Mouse (Mus musculus): ENCODE data around the gene Kif11. TPM values are rescaled to one million over a fixed set of nuclear protein-coding genes. Genes with fewer than 3 reads are reported as not detected.

Kif11 gene
- polyA plus RNA-seq, 1 experiment from 2014 or later: 53.0 TPM

- Histone ChIP-seq H3K4me3 (replicated peaks) (no peak overlapping the region), H3K9ac (no peak overlapping the region), H3K27me3 (peaks cover 3% of the 10 kb centered on the region; the same call in 1 of the 2 replicates), H3K4me2 (no peak overlapping the region), H3K4me1 (replicated peaks) (peaks cover 25% of the 10 kb centered on the region), H3K9me3 (replicated peaks) (no peaks in the 10 kb centered on the region), H3K27ac (replicated peaks) (no peak overlapping the region), H3K36me3 (replicated peaks) (no peaks in the 10 kb centered on the region)
- ATAC-seq (ENCODE audit: insufficient read depth): no peak
- WGBS (ENCODE audit: insufficient replicate concordance): 12% methylated on average over 4 of the region's 4 CpGs
These were observed 67.5 kb downstream of the Kif11 start for GRCm38 (mm10) chr19:37443631-37444140.

GRCm38 (mm10) chr19:37448212-37448611, 72.0 kb downstream of the Kif11 start:
- no peak for ATAC-seq (ENCODE audit: insufficient read depth)
- H3K4me1 ChIP-seq (replicated peaks): peaks cover 7% of the 10 kb centered on the region
- peak overlapping the region; percentile 16; the same call in 1 of the 2 replicates for H3K4me2 ChIP-seq
- 20% methylated on average over 5 of the region's 5 CpGs for WGBS (ENCODE audit: insufficient replicate concordance)
- no peaks in the 10 kb centered on the region for H3K9me3 ChIP-seq (replicated peaks)
- no peaks in the 10 kb centered on the region for H3K27me3 ChIP-seq
- no peak overlapping the region for H3K27ac ChIP-seq (replicated peaks)
- 0 out of 2 replicates have a peak overlapping the region, but pooled peaks have one; percentile 5 for H3K4me3 ChIP-seq (replicated peaks)
- no peaks in the 10 kb centered on the region for H3K36me3 ChIP-seq (replicated peaks)
- no peak overlapping the region for H3K9ac ChIP-seq

DNA sequence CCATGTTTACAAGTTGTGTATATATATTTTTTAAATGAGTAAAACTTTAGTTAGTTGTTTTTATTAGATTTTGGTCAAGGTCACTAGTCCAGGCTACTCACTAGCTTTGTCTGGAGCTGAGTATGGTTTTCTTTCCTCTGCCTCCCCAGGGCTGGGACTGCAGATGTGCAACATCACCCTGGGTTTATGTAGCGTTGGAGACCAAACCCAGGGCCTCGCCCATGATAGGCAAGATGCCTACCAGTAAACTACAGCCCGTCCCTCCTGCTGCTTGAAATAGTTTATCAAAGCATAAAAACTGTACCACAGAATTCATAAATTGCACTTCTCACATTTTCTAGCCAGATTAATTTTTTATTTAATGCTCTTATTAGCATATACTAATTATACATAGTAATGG, 73.0 kb downstream of the Kif11 start:
- Histone ChIP-seq H3K4me2 (no peak overlapping the region), H3K4me1 (replicated peaks) (no peaks in the 10 kb centered on the region), H3K27ac (replicated peaks) (no peak overlapping the region), H3K9ac (no peak overlapping the region), H3K9me3 (replicated peaks) (no peaks in the 10 kb centered on the region), H3K27me3 (no peaks in the 10 kb centered on the region), H3K4me3 (replicated peaks) (no peak overlapping the region), H3K36me3 (replicated peaks) (no peaks in the 10 kb centered on the region)
- WGBS (ENCODE audit: insufficient replicate concordance): 29% methylated on average over 3 of the region's 3 CpGs
- no peak for ATAC-seq (ENCODE audit: insufficient read depth)

DNA sequence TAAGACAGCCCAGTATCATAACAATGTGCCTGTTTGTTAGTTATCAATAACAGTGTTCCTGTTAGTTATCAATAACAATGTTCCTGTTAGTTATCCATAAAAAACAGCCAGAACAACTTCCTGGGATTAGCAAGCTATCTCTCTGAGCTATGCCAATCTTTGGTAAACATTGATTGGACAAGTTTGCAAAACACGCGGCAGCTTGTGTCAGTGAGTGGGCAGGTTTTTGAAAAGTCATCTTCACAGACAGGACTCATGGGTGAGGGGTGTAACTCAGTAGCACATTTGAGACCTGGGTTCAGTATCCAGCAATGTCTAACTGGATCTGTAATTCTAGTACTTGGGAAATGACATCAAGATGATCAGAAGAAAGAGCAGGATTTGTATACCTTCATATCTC, 79.3 kb downstream of the Kif11 start:
- Histone ChIP-seq H3K27me3 (no peaks in the 10 kb centered on the region), H3K36me3 (replicated peaks) (no peaks in the 10 kb centered on the region), H3K27ac (replicated peaks) (no peak overlapping the region), H3K9ac (no peak overlapping the region), H3K4me1 (replicated peaks) (no peaks in the 10 kb centered on the region), H3K4me3 (replicated peaks) (no peak overlapping the region), H3K4me2 (no peak overlapping the region), H3K9me3 (replicated peaks) (no peaks in the 10 kb centered on the region)
- WGBS (ENCODE audit: insufficient replicate concordance): 60% methylated on average over 2 of the region's 2 CpGs
- no peak for ATAC-seq (ENCODE audit: insufficient read depth)

DNA sequence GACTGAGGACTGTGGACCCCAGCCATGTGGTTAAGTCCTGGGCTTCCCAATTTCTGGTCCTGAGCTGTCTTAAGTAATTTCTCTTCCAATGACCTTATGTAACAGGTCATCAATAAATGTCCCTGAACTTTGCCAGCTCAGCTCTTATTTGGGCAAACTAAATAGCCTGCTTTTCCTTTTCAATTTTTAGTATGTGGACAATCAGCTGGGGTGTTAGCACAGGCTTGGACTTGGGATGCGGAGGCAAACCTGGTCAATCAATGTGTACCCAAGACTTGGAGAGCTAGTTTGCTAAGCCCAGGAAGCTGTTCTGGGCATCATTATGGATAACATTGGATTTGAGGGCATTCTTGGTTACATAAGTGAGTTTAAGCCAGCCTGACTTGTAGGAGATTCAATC, 79.8 kb downstream of the Kif11 start:
- Histone ChIP-seq H3K36me3 (replicated peaks) (no peaks in the 10 kb centered on the region), H3K4me3 (replicated peaks) (no peak overlapping the region), H3K9me3 (replicated peaks) (no peaks in the 10 kb centered on the region; the same call in 1 of the 2 replicates), H3K4me1 (replicated peaks) (no peaks in the 10 kb centered on the region), H3K27me3 (no peaks in the 10 kb centered on the region), H3K27ac (replicated peaks) (no peak overlapping the region), H3K9ac (no peak overlapping the region), H3K4me2 (no peak overlapping the region)
- 77% methylated on average over 1 of the region's 1 CpGs for WGBS (ENCODE audit: insufficient replicate concordance)
- no peak for ATAC-seq (ENCODE audit: insufficient read depth)

- WGBS (ENCODE audit: insufficient replicate concordance): 66% methylated on average over 6 of the region's 6 CpGs
- Histone ChIP-seq H3K27ac (replicated peaks) (no peak overlapping the region), H3K9me3 (replicated peaks) (no peaks in the 10 kb centered on the region; the same call in 1 of the 2 replicates), H3K9ac (no peak overlapping the region), H3K4me2 (no peak overlapping the region), H3K36me3 (replicated peaks) (no peaks in the 10 kb centered on the region), H3K4me3 (replicated peaks) (no peak overlapping the region), H3K4me1 (replicated peaks) (no peaks in the 10 kb centered on the region), H3K27me3 (no peaks in the 10 kb centered on the region)
- no peak for ATAC-seq (ENCODE audit: insufficient read depth)
These were observed 81.8 kb downstream of the Kif11 start for GRCm38 (mm10) chr19:37458013-37458412.

- Histone ChIP-seq H3K36me3 (replicated peaks) (no peaks in the 10 kb centered on the region), H3K4me2 (no peak overlapping the region), H3K27ac (replicated peaks) (no peak overlapping the region), H3K4me3 (replicated peaks) (no peak overlapping the region), H3K9me3 (replicated peaks) (no peaks in the 10 kb centered on the region), H3K4me1 (replicated peaks) (peaks cover 8% of the 10 kb centered on the region; the same call in 1 of the 2 replicates), H3K9ac (no peak overlapping the region), H3K27me3 (no peaks in the 10 kb centered on the region)
- ATAC-seq (ENCODE audit: insufficient read depth): no peak
- WGBS (ENCODE audit: insufficient replicate concordance): 45% methylated on average over 3 of the region's 3 CpGs
These were observed 90.2 kb downstream of the Kif11 start for GRCm38 (mm10) chr19:37466403-37466802.

GRCm38 (mm10) chr19:37466978-37467377, 90.8 kb downstream of the Kif11 start:
- Histone ChIP-seq H3K27ac (replicated peaks) (no peak overlapping the region), H3K36me3 (replicated peaks) (no peaks in the 10 kb centered on the region), H3K9ac (no peak overlapping the region), H3K4me2 (no peak overlapping the region), H3K4me3 (replicated peaks) (no peak overlapping the region), H3K9me3 (replicated peaks) (no peaks in the 10 kb centered on the region), H3K27me3 (no peaks in the 10 kb centered on the region), H3K4me1 (replicated peaks) (peaks cover 8% of the 10 kb centered on the region; the same call in 1 of the 2 replicates)
- 27% methylated on average over 5 of the region's 5 CpGs for WGBS (ENCODE audit: insufficient replicate concordance)
- ATAC-seq (ENCODE audit: insufficient read depth): no peak

DNA sequence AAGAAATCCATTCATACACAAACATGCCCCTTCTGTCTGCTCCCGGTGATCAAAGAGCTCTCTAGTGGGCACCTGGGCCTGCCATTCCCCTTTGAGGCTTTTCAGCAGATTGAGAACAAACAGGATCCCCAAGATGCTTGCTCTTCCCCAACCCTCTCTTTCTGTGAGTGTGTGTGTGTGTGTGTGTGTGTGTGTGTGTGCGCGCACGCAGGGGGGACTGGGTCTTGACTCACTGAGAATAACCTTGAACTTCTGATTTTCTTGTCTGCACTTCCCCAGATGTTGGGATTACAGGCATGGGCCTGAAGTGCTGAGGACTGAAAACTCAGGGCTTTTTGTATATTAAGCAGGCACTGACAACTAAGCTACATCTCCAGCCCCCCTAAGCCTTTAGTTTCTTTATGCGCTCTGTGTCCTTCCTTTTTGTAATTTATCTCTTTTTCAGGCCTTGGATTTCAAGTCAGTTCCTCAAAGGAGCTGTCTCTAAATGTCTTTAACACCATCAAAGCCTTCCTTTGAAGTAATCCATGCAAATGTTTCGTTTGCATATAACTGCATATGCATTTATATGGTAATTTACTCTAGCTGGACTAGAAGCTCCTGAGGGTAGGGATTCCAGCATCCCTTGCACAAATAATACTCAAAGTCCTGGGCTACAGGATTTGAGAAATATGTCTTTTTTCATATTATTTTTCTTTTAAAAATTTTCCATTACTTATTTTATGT, 92.8 kb downstream of the Kif11 start:
- Histone ChIP-seq H3K9ac (no peak overlapping the region), H3K27ac (replicated peaks) (no peak overlapping the region), H3K9me3 (replicated peaks) (no peaks in the 10 kb centered on the region), H3K4me3 (replicated peaks) (no peak overlapping the region), H3K4me1 (replicated peaks) (peaks cover 8% of the 10 kb centered on the region; the same call in 1 of the 2 replicates), H3K4me2 (no peak overlapping the region), H3K36me3 (replicated peaks) (no peaks in the 10 kb centered on the region), H3K27me3 (no peaks in the 10 kb centered on the region)
- 74% methylated on average over 6 of the region's 6 CpGs for whole genome bisulfite sequencing (ENCODE audit: insufficient replicate concordance)
- no peak for ATAC-seq (ENCODE audit: insufficient read depth)

Other genes starting within 250 kb of the Kif11 start
- gene March5, start 168.9 kb upstream of the Kif11 start, polyA plus RNA-seq (2015; fragmentation: Nextera tagmentation; extraction: Ambion mirVana): 159 and 162 TPM in 2 replicates
- 3.3 and 4.8 TPM in 2 replicates for gene Cpeb3, start 167.8 kb upstream of the Kif11 start, polyA plus RNA-seq (2015; fragmentation: Nextera tagmentation; extraction: Ambion mirVana)
- gene Ide, start 38.6 kb upstream of the Kif11 start, polyA plus RNA-seq (2015; fragmentation: Nextera tagmentation; extraction: Ambion mirVana): 23.3 and 25.8 TPM in 2 replicates
- gene Hhex, start 58.4 kb downstream of the Kif11 start, polyA plus RNA-seq (2015; fragmentation: Nextera tagmentation; extraction: Ambion mirVana): 28.5 and 30.3 TPM in 2 replicates
- 27.2 and 27.5 TPM in 2 replicates for gene Exoc6, start 174.0 kb downstream of the Kif11 start, polyA plus RNA-seq (2015; fragmentation: Nextera tagmentation; extraction: Ambion mirVana)

Data from liver, embryonic 15.5 days (tissue).